Mouse (Mus musculus) midbrain, embryonic 13.5 days (tissue): ENCODE results near the gene Gas7. TPM values are rescaled to one million over a fixed set of nuclear protein-coding genes. Genes with fewer than 3 reads are reported as not detected.
A peak's percentile ranks its signal among the peaks of the same experiment; 100 is the strongest.

Experiments used
- ATAC-seq: fragments of 200-750 bp; cut with Nextera tagmentation; 2 replicates; pipeline ENCODE4 v1.8.0; 2017; ENCODE audit warnings: mild to moderate bottlenecking, moderate TSS enrichment, moderate library complexity
- H3K27ac ChIP-seq: fragments of 300-500 bp; sonication (generic); 2 replicates; pipeline ENCODE4 v1.5.1; 2015; ENCODE audit warnings: inconsistent platforms, mild to moderate bottlenecking, moderate library complexity
- H3K27me3 ChIP-seq: fragments of 300-500 bp; sonication (generic); 2 replicates; pipeline ENCODE4 v1.6.1; 2015; ENCODE audit warnings: mild to moderate bottlenecking, inconsistent platforms
- H3K36me3 ChIP-seq: fragments of 300-500 bp; sonication (generic); 2 replicates; pipeline ENCODE4 v1.6.1; 2015; ENCODE audit warnings: mild to moderate bottlenecking, inconsistent platforms
- H3K4me1 ChIP-seq: fragments of 300-500 bp; sonication (generic); replicated peaks from 2 replicates; pipeline ENCODE4 v1.6.1; 2015; ENCODE audit warnings: inconsistent platforms
- H3K4me2 ChIP-seq: fragments of 300-500 bp; sonication (generic); replicated peaks from 2 replicates; pipeline ENCODE4 v1.6.1; 2015; ENCODE audit warnings: moderate library complexity, mild to moderate bottlenecking, inconsistent platforms
- H3K4me3 ChIP-seq: fragments of 300-500 bp; sonication (generic); replicated peaks from 2 replicates; pipeline ENCODE4 v1.5.1; 2015; ENCODE audit warnings: mild to moderate bottlenecking, inconsistent platforms
- H3K9ac ChIP-seq: fragments of 300-500 bp; sonication (generic); replicated peaks from 2 replicates; pipeline ENCODE4 v1.6.1; 2015; ENCODE audit warnings: mild to moderate bottlenecking, inconsistent platforms
- H3K9me3 ChIP-seq: fragments of 300-500 bp; sonication (generic); 2 replicates; pipeline ENCODE4 v1.6.1; 2016; ENCODE audit warnings: mild to moderate bottlenecking, inconsistent platforms
- WGBS: fragments of 180-500 bp; shearing (Covaris S2); methylation state at CpG from one replicate; pipeline ENCODE4 v1.1.7; 2015; 5-methylcytosine and 5-hydroxymethylcytosine counted together
- polyA plus RNA-seq: library from polyadenylated mRNA; unstranded; fragments of >200 nt; fragmentation: Nextera tagmentation; extraction: Ambion mirVana; gene quantifications from 2 replicates; pipeline ENCODE4 v1.2.1, GENCODE M21; 2015

Gas7 gene
- polyA plus RNA-seq, 1 experiment from 2014 or later: 11.9 TPM

GRCm38 (mm10) chr11:67456029-67456428 is 792 bp downstream of the Gas7 start:
- Histone ChIP-seq H3K9me3 (no peaks in the 10 kb centered on the region), H3K36me3 (no peaks in the 10 kb centered on the region), H3K4me3 (peak overlapping the region; percentile 68), H3K27me3 (peaks cover 45% of the 10 kb centered on the region), H3K27ac (no peak overlapping the region), H3K9ac (peak overlapping the region; percentile 76), H3K4me1 (peaks cover 15% of the 10 kb centered on the region), H3K4me2 (peak overlapping the region; percentile 96)
- ATAC-seq: peak; percentile 14
- WGBS: 13% methylated on average over 7 of the region's 7 CpGs

GRCm38 (mm10) chr11:67458171-67458570 is 2.9 kb downstream of the Gas7 start:
- peaks cover 37% of the 10 kb centered on the region for H3K27me3 ChIP-seq
- no peak overlapping the region for H3K9ac ChIP-seq
- peaks cover 15% of the 10 kb centered on the region for H3K4me1 ChIP-seq
- H3K4me3 ChIP-seq: no peak overlapping the region
- WGBS: 36% methylated on average over 2 of the region's 2 CpGs
- no peak for ATAC-seq
- no peaks in the 10 kb centered on the region for H3K36me3 ChIP-seq
- H3K9me3 ChIP-seq: no peaks in the 10 kb centered on the region
- no peak overlapping the region for H3K4me2 ChIP-seq
- no peak overlapping the region for H3K27ac ChIP-seq

GRCm38 (mm10) chr11:67467132-67467531 is 11.9 kb downstream of the Gas7 start:
- H3K27me3 ChIP-seq: no peaks in the 10 kb centered on the region
- H3K4me2 ChIP-seq: no peak overlapping the region
- H3K4me1 ChIP-seq: no peaks in the 10 kb centered on the region
- WGBS: 76% methylated on average over 4 of the region's 4 CpGs
- H3K9me3 ChIP-seq: no peaks in the 10 kb centered on the region
- H3K9ac ChIP-seq: no peak overlapping the region
- H3K36me3 ChIP-seq: no peaks in the 10 kb centered on the region
- no peak for ATAC-seq
- H3K4me3 ChIP-seq: no peak overlapping the region
- H3K27ac ChIP-seq: no peak overlapping the region

- Histone ChIP-seq H3K27me3 (no peaks in the 10 kb centered on the region), H3K4me3 (no peak overlapping the region), H3K4me2 (no peak overlapping the region), H3K9ac (no peak overlapping the region), H3K36me3 (no peaks in the 10 kb centered on the region), H3K9me3 (no peaks in the 10 kb centered on the region), H3K4me1 (no peaks in the 10 kb centered on the region), H3K27ac (no peak overlapping the region)
- ATAC-seq: no peak
- WGBS: 52% methylated on average over 7 of the region's 7 CpGs
Measured at GRCm38 (mm10) chr11:67468846-67469245, 13.6 kb downstream of the Gas7 start.

GRCm38 (mm10) chr11:67474590-67474989 is 19.4 kb downstream of the Gas7 start:
- 54% methylated on average over 5 of the region's 5 CpGs for WGBS
- ATAC-seq: no peak
- Histone ChIP-seq H3K27me3 (no peaks in the 10 kb centered on the region), H3K9me3 (no peaks in the 10 kb centered on the region), H3K4me1 (no peaks in the 10 kb centered on the region), H3K27ac (no peak overlapping the region), H3K4me2 (no peak overlapping the region), H3K9ac (no peak overlapping the region), H3K36me3 (no peaks in the 10 kb centered on the region), H3K4me3 (no peak overlapping the region)

GRCm38 (mm10) chr11:67479534-67479933 is 24.3 kb downstream of the Gas7 start:
- Histone ChIP-seq H3K27ac (no peak overlapping the region), H3K4me3 (no peak overlapping the region), H3K4me1 (no peaks in the 10 kb centered on the region), H3K27me3 (no peaks in the 10 kb centered on the region), H3K9ac (no peak overlapping the region), H3K9me3 (no peaks in the 10 kb centered on the region), H3K4me2 (no peak overlapping the region), H3K36me3 (no peaks in the 10 kb centered on the region)
- 48% methylated on average over 4 of the region's 4 CpGs for WGBS
- ATAC-seq: no peak

- WGBS: 88% methylated on average over 5 of the region's 5 CpGs
- no peak overlapping the region for H3K9ac ChIP-seq
- ATAC-seq: no peak
Measured at GRCm38 (mm10) chr11:67480204-67480956, 25.1 kb downstream of the Gas7 start.

GRCm38 (mm10) chr11:67481691-67482090 is 26.5 kb downstream of the Gas7 start:
- H3K4me3 ChIP-seq: no peak overlapping the region
- no peaks in the 10 kb centered on the region for H3K4me1 ChIP-seq
- H3K36me3 ChIP-seq: no peaks in the 10 kb centered on the region
- WGBS: 85% methylated on average over 5 of the region's 5 CpGs
- H3K27me3 ChIP-seq: no peaks in the 10 kb centered on the region
- H3K27ac ChIP-seq: no peak overlapping the region
- no peak for ATAC-seq
- no peak overlapping the region for H3K9ac ChIP-seq
- no peaks in the 10 kb centered on the region for H3K9me3 ChIP-seq
- no peak overlapping the region for H3K4me2 ChIP-seq

More at GRCm38 (mm10) chr11:67480204-67480956, 25.1 kb downstream of the Gas7 start:
- Histone ChIP-seq H3K36me3 (no peaks in the 10 kb centered on the region), H3K4me1 (no peaks in the 10 kb centered on the region), H3K4me2 (no peak overlapping the region), H3K9me3 (no peaks in the 10 kb centered on the region), H3K4me3 (no peak overlapping the region), H3K27me3 (no peaks in the 10 kb centered on the region), H3K27ac (no peak overlapping the region)

GRCm38 (mm10) chr11:67482217-67482760 is 27.1 kb downstream of the Gas7 start:
- Histone ChIP-seq H3K4me1 (no peaks in the 10 kb centered on the region), H3K27ac (no peak overlapping the region), H3K4me2 (no peak overlapping the region), H3K36me3 (no peaks in the 10 kb centered on the region), H3K9ac (no peak overlapping the region), H3K9me3 (no peaks in the 10 kb centered on the region), H3K27me3 (no peaks in the 10 kb centered on the region), H3K4me3 (no peak overlapping the region)
- WGBS: 79% methylated on average over 9 of the region's 9 CpGs
- no peak for ATAC-seq

GRCm38 (mm10) chr11:67488156-67488555 is 32.9 kb downstream of the Gas7 start:
- Histone ChIP-seq H3K4me3 (no peak overlapping the region), H3K9ac (no peak overlapping the region), H3K4me2 (no peak overlapping the region), H3K36me3 (no peaks in the 10 kb centered on the region), H3K4me1 (no peaks in the 10 kb centered on the region), H3K27me3 (no peaks in the 10 kb centered on the region), H3K27ac (no peak overlapping the region), H3K9me3 (no peaks in the 10 kb centered on the region)
- no peak for ATAC-seq
- 88% methylated on average over 12 of the region's 12 CpGs for WGBS

- 78% methylated on average over 10 of the region's 10 CpGs for WGBS
- H3K4me3 ChIP-seq: no peak overlapping the region
- no peak for ATAC-seq
Measured at GRCm38 (mm10) chr11:67489647-67490175, 34.5 kb downstream of the Gas7 start.

GRCm38 (mm10) chr11:67496796-67497195 is 41.6 kb downstream of the Gas7 start:
- no peaks in the 10 kb centered on the region for H3K27me3 ChIP-seq
- H3K9me3 ChIP-seq: no peaks in the 10 kb centered on the region
- H3K27ac ChIP-seq: no peak overlapping the region
- H3K4me2 ChIP-seq: no peak overlapping the region
- no peak overlapping the region for H3K4me3 ChIP-seq
- H3K4me1 ChIP-seq: no peaks in the 10 kb centered on the region
- H3K36me3 ChIP-seq: no peaks in the 10 kb centered on the region
- no peak for ATAC-seq
- no peak overlapping the region for H3K9ac ChIP-seq
- WGBS: 65% methylated on average over 1 of the region's 1 CpGs

More at GRCm38 (mm10) chr11:67489647-67490175, 34.5 kb downstream of the Gas7 start:
- Histone ChIP-seq H3K36me3 (no peaks in the 10 kb centered on the region), H3K9me3 (no peaks in the 10 kb centered on the region), H3K27me3 (no peaks in the 10 kb centered on the region), H3K4me2 (no peak overlapping the region), H3K4me1 (no peaks in the 10 kb centered on the region), H3K27ac (no peak overlapping the region), H3K9ac (no peak overlapping the region)
